Mouse (Mus musculus) liver, embryonic 12.5 days (tissue): ENCODE measurements around the gene Madcam1. TPM values are rescaled to one million over a fixed set of nuclear protein-coding genes. Genes with fewer than 3 reads are reported as not detected.

ENCODE experiments used
- ATAC-seq: fragments of 200-750 bp; cut with Nextera tagmentation; 2 replicates; pipeline ENCODE4 v1.8.0; 2017; ENCODE audit warnings: moderate number of reproducible peaks, mild to moderate bottlenecking, moderate library complexity
- H3K27ac ChIP-seq: fragments of 300-500 bp; sonication (generic); 2 replicates; pipeline ENCODE4 v1.5.1; 2016; ENCODE audit warnings: mild to moderate bottlenecking
- H3K27me3 ChIP-seq: fragments of 300-500 bp; sonication (generic); replicated peaks from 2 replicates; pipeline ENCODE4 v1.6.1; 2016; ENCODE audit warnings: mild to moderate bottlenecking, moderate library complexity
- H3K36me3 ChIP-seq: fragments of 300-500 bp; sonication (generic); 2 replicates; pipeline ENCODE4 v1.6.1; 2016; ENCODE audit warnings: mild to moderate bottlenecking, moderate library complexity
- H3K4me1 ChIP-seq: fragments of 300-500 bp; sonication (generic); 2 replicates; pipeline ENCODE4 v1.6.1; 2016
- H3K4me2 ChIP-seq: fragments of 300-500 bp; sonication (generic); 2 replicates; pipeline ENCODE4 v1.6.1; 2016; ENCODE audit warnings: mild to moderate bottlenecking, moderate library complexity
- H3K4me3 ChIP-seq: fragments of 300-500 bp; sonication (generic); 2 replicates; pipeline ENCODE4 v1.5.1; 2016; ENCODE audit warnings: mild to moderate bottlenecking, moderate library complexity
- H3K9ac ChIP-seq: fragments of 300-500 bp; sonication (generic); 2 replicates; pipeline ENCODE4 v1.6.1; 2016; ENCODE audit warnings: mild to moderate bottlenecking, moderate library complexity
- H3K9me3 ChIP-seq: fragments of 300-500 bp; sonication (generic); replicated peaks from 2 replicates; pipeline ENCODE4 v1.6.1; 2016; ENCODE audit warnings: mild to moderate bottlenecking, moderate library complexity
- WGBS: fragments of 180-500 bp; shearing (Covaris S2); methylation state at CpG from one replicate; pipeline ENCODE4 v1.1.7; 2016; ENCODE audit not compliant: insufficient replicate concordance; 5-methylcytosine and 5-hydroxymethylcytosine counted together
- polyA plus RNA-seq: library from polyadenylated mRNA; unstranded; fragments of >200 nt; fragmentation: Nextera tagmentation; extraction: Ambion mirVana; gene quantifications from 2 replicates; pipeline ENCODE4 v1.2.1, GENCODE M21; 2016

The Madcam1 gene
- 0.32 and 0.54 TPM in 2 replicates for polyA plus RNA-seq

DNA sequence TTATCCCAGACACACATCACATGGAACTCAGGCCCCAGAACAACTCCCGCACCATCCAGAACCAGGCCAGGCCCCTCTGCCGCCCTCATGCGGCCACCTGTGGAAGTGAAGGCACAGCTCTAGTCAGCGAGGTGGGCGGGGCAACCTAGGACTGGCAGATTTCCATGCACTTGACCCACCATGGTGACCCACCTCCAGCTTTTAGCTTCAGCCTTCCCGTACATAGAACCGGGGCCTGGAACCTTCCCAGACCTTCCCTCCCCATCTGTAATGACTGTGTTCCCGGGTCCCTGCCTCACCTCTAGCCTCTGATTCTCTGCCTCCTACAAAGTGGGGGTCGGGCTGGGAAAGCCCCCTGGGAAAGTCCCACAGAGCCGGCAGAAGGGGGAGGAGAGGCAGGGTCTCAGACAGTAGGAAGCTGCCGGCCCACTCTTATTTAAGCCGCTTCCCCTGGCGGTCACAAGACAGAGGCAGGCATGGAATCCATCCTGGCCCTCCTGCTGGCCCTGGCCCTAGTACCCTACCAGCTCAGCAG lies at the start of gene Madcam1:
TSS of gene Madcam1 (plus strand) at position 429 of the 535 bp plus-strand sequence.
- ATAC-seq, result peak; percentile 28

DNA sequence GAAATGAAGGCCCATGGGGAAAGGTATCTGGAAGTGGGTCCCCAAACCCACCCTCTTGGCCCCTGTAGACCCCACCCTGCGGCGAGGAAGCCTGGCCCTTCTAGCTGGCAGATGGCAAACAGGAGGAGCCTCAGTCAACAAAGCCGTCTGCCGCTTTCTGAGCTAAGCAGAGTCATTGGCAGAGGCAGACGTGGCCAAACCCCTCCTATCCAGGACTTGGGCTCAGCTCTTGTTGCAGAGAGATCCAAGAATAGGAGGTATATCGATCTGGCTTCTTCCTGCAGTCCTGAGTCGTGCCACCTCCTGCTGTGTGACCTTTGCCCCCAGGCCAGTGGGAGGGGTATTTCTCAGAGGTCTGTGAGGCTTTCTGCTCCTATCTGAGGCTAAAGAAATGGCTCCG lies 48.5 kb upstream of the Madcam1 start:
- no peak overlapping the region for H3K4me2 ChIP-seq
- H3K27ac ChIP-seq, result no peak overlapping the region
- H3K27me3 ChIP-seq, result peaks cover 45% of the 10 kb centered on the region
- H3K36me3 ChIP-seq, result no peaks in the 10 kb centered on the region
- peaks cover 20% of the 10 kb centered on the region for H3K4me1 ChIP-seq
- H3K9me3 ChIP-seq, result no peaks in the 10 kb centered on the region
- WGBS, result 20% methylated on average over 8 of the region's 8 CpGs
- H3K4me3 ChIP-seq, result no peak overlapping the region
- ATAC-seq, result no peak
- no peak overlapping the region for H3K9ac ChIP-seq

More for the DNA sequence above, at the start of gene Madcam1:
- H3K4me3 ChIP-seq, result no peak within 1 kb of the TSS
- H3K36me3 ChIP-seq, result no peaks in the 10 kb centered on the region
- H3K9me3 ChIP-seq, result no peaks in the 10 kb centered on the region
- 0 out of 2 replicates have a peak, but pooled peaks cover 8% of the 10 kb centered on the region for H3K27me3 ChIP-seq
- no peak within 1 kb of the TSS for H3K4me2 ChIP-seq
- no peak within 1 kb of the TSS for H3K27ac ChIP-seq
- peaks cover 18% of the 10 kb centered on the region for H3K4me1 ChIP-seq
- WGBS, result 18% methylated on average over 13 of the region's 13 CpGs
- H3K9ac ChIP-seq, result no peak within 1 kb of the TSS

DNA sequence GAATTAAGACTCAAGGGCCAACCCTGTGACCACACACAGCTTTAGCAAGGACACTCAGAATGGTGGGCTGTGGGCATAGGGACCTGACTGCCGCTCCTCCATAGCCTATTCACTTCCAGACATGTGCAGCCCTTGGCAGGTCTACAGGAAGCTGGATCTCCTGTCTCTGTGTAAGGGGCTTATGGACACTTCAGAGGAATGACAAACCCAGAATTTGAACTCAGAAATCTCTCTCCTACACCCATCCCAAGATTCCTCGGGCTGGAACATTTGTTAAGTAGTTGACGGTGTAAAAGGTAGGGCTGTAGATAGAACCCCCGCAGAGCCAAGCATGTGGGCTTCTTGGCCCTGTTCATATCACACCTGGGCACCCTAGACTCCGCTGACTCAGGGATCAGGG lies 48.0 kb upstream of the Madcam1 start:
- H3K4me1 ChIP-seq, result peaks cover 20% of the 10 kb centered on the region
- H3K9me3 ChIP-seq, result no peaks in the 10 kb centered on the region
- no peaks in the 10 kb centered on the region for H3K36me3 ChIP-seq
- H3K9ac ChIP-seq, result no peak overlapping the region
- no peak overlapping the region for H3K4me2 ChIP-seq
- no peak overlapping the region for H3K4me3 ChIP-seq
- WGBS, result 71% methylated on average over 5 of the region's 5 CpGs
- no peak for ATAC-seq
- H3K27me3 ChIP-seq, result peaks cover 40% of the 10 kb centered on the region
- H3K27ac ChIP-seq, result no peak overlapping the region

DNA sequence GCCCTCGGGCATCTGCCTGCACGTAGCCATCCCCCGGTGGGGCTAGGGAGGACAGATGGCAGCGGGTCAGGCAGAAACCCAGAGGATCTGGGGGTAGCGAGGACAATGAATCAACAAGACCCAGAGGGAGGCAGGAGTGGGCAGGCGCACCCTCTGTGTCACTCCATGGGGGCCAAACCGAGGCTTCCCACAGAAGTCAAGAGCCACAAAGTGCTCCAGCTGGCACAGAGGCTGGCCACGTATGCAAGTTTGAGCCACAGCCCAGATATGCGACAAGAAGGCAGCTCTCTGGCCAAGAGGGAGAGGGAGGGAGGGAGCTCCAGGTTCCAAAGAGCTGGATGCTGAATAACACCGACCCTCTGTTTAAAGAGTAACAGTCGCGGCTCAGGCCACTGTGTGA lies 40.4 kb upstream of the Madcam1 start:
- no peaks in the 10 kb centered on the region for H3K9me3 ChIP-seq
- no peak overlapping the region for H3K4me2 ChIP-seq
- H3K9ac ChIP-seq, result no peak overlapping the region
- H3K27me3 ChIP-seq, result peaks cover 11% of the 10 kb centered on the region; the same call in 1 of the 2 replicates
- no peak overlapping the region for H3K4me3 ChIP-seq
- no peak for ATAC-seq
- H3K4me1 ChIP-seq, result no peaks in the 10 kb centered on the region
- WGBS, result 61% methylated on average over 12 of the region's 12 CpGs
- no peaks in the 10 kb centered on the region for H3K36me3 ChIP-seq
- no peak overlapping the region for H3K27ac ChIP-seq

DNA sequence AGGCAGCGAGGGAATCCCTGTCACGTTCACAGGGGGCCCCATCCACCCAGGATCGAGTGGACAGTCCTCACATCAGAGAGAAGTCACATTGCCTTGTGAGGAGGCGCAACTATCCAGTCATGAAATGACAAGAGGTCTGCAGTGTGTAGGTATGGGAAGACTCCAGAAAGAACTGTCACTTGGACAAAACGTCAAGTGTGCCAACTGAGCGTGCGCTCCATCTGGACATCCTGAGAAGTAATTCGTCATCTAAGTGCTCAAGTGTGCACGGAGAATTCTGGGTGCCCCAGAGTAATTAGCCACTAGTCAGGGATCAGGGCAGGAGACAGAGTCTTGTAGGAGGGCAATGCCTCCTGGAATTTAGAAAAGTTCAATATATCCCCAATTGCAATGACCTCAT lies 39.0 kb upstream of the Madcam1 start:
- 66% methylated on average over 9 of the region's 9 CpGs for WGBS
- no peaks in the 10 kb centered on the region for H3K36me3 ChIP-seq

DNA sequence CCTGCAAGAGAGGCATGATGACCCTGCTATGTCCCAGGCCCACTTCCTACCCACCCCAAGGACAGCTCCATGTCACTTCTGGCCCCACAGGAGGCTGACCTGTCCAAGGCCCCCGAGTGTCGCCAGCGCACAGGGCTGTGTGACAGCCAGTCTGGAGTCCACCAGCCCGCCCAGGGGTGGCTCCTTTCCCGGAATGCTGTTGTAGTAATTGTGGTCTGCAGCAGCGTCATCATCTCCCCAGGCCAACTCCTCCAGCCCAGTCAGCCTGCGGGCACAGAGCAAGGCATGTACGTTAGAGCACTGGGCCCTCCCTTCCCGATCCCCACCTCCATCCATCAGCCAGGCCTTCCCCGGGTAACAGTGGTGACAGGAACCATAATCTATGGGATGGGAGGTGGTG lies 38.2 kb upstream of the Madcam1 start:
- H3K27me3 ChIP-seq, result peaks cover 11% of the 10 kb centered on the region; the same call in 1 of the 2 replicates
- H3K4me2 ChIP-seq, result no peak overlapping the region
- no peak for ATAC-seq
- WGBS, result 66% methylated on average over 10 of the region's 10 CpGs
- no peaks in the 10 kb centered on the region for H3K36me3 ChIP-seq
- no peak overlapping the region for H3K27ac ChIP-seq
- H3K9me3 ChIP-seq, result no peaks in the 10 kb centered on the region
- no peak overlapping the region for H3K9ac ChIP-seq
- H3K4me3 ChIP-seq, result no peak overlapping the region
- H3K4me1 ChIP-seq, result no peaks in the 10 kb centered on the region

More for the DNA sequence above, 39.0 kb upstream of the Madcam1 start:
- Histone ChIP-seq H3K4me3 (no peak overlapping the region), H3K4me1 (no peaks in the 10 kb centered on the region), H3K9ac (no peak overlapping the region), H3K4me2 (no peak overlapping the region), H3K27ac (no peak overlapping the region), H3K9me3 (no peaks in the 10 kb centered on the region), H3K27me3 (peaks cover 11% of the 10 kb centered on the region; the same call in 1 of the 2 replicates)
- ATAC-seq, result no peak

DNA sequence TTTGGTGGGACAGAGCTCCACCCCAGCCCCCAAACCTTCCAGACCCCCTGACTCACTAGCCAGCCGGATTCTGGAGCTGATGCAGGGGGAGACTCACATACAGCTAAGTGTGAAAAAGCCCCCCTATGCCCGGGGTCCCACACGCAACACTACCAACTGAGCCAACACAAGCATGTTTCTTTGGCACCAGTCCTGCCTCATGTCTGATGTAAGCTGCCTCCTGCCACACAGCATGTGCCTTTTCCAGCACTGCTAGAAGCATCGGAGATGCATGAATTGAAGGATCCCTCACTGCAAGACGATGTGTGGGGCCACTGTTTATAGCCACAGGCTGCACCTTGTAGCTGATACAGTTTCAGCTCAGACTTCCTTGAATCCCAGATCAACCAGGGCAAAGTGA lies 36.0 kb upstream of the Madcam1 start:
- Histone ChIP-seq H3K9ac (no peak overlapping the region), H3K4me1 (no peaks in the 10 kb centered on the region), H3K27ac (no peak overlapping the region), H3K36me3 (no peaks in the 10 kb centered on the region), H3K4me3 (no peak overlapping the region), H3K9me3 (no peaks in the 10 kb centered on the region), H3K27me3 (peaks cover 8% of the 10 kb centered on the region), H3K4me2 (no peak overlapping the region)
- ATAC-seq, result no peak
- WGBS, result 69% methylated on average over 5 of the region's 5 CpGs

DNA sequence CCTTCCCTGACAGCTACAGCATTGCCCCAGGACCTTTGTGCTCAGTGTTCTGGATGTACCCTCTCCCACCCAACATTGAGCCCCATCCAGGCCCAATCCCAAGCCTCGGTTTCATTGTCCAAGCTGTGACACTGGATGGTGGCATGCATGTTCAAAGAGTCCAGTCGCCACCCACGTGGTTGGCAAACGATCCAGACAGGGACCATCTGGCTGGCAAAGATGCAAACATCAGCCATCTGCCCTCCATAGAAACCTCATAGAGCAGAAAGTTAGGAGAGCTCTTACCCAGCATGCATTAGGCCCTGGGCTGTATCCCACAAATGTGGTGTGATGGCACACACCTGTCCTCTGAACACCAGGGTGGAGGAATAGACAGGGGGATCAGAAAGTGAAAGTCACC lies 32.9 kb upstream of the Madcam1 start:
- no peak for ATAC-seq
- Histone ChIP-seq H3K36me3 (no peaks in the 10 kb centered on the region), H3K27me3 (peaks cover 22% of the 10 kb centered on the region)

DNA sequence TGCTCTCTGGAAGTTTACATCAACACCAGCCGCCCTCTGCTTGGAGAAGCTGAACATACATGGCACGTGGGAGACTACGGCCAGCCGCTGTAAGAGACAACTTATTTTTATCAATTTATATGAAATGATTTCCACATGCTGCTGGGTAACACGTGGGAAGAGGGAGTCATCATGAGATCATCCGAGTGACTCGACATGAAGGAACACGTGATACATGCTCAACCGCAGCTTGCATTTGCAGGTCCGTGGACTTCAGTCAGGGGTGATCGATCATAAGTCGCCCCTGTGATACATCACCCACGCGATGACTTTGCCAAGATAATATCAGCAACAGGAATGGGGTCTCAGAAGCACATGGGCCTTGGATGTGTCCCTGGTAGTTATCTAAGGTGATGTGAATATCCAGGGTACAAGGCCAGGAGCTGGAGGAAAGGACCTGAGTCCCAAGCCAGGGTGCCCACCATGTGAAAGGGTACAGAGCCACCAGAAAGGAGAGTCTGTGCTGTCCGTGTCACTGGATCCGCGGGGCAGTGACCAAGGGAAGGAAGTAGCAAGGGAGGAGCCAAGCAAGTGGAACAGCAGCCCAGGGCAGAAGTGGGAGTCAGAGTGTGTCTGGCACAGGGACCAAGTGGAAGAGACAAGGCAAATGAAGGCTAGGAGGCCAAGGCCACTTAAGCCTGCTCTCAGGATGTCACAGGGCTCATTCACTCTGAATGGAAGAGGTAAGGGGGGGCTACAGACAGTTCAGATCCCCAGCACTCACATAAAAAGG lies 31.2 kb upstream of the Madcam1 start:
- 62% methylated on average over 17 of the region's 17 CpGs for WGBS
- Histone ChIP-seq H3K27ac (no peak overlapping the region), H3K27me3 (peaks cover 40% of the 10 kb centered on the region), H3K9me3 (no peaks in the 10 kb centered on the region), H3K9ac (no peak overlapping the region), H3K36me3 (no peaks in the 10 kb centered on the region), H3K4me3 (no peak overlapping the region), H3K4me2 (no peak overlapping the region), H3K4me1 (no peaks in the 10 kb centered on the region)
- ATAC-seq, result no peak

More for the DNA sequence above, 32.9 kb upstream of the Madcam1 start:
- WGBS, result 71% methylated on average over 4 of the region's 4 CpGs
- Histone ChIP-seq H3K4me1 (no peaks in the 10 kb centered on the region), H3K27ac (no peak overlapping the region), H3K4me3 (no peak overlapping the region), H3K9ac (no peak overlapping the region), H3K9me3 (no peaks in the 10 kb centered on the region), H3K4me2 (no peak overlapping the region)

DNA sequence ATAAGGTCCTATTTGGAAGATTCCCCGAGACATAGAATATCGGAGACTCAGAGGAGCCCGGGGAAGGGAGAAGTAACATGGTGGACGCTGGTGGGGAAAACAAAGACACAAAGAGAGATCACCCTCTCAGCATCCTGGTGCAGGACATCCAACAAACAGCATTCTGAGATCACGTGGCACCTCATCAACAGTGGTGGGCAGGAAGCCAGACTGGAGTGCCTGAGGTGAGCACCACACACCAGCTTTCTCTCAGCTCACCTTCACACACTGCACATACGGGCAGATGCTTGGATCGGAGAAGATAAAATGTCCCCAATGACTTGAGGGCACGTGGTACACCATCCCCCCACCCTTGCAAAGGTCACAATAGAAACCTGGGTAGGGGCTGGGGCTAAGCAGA lies 28.1 kb upstream of the Madcam1 start:
- Histone ChIP-seq H3K4me3 (no peak overlapping the region), H3K9me3 (no peaks in the 10 kb centered on the region), H3K36me3 (no peaks in the 10 kb centered on the region), H3K27me3 (peaks cover 64% of the 10 kb centered on the region), H3K27ac (no peak overlapping the region), H3K4me2 (no peak overlapping the region), H3K9ac (no peak overlapping the region), H3K4me1 (no peaks in the 10 kb centered on the region)
- ATAC-seq, result no peak
- WGBS, result 70% methylated on average over 8 of the region's 8 CpGs

DNA sequence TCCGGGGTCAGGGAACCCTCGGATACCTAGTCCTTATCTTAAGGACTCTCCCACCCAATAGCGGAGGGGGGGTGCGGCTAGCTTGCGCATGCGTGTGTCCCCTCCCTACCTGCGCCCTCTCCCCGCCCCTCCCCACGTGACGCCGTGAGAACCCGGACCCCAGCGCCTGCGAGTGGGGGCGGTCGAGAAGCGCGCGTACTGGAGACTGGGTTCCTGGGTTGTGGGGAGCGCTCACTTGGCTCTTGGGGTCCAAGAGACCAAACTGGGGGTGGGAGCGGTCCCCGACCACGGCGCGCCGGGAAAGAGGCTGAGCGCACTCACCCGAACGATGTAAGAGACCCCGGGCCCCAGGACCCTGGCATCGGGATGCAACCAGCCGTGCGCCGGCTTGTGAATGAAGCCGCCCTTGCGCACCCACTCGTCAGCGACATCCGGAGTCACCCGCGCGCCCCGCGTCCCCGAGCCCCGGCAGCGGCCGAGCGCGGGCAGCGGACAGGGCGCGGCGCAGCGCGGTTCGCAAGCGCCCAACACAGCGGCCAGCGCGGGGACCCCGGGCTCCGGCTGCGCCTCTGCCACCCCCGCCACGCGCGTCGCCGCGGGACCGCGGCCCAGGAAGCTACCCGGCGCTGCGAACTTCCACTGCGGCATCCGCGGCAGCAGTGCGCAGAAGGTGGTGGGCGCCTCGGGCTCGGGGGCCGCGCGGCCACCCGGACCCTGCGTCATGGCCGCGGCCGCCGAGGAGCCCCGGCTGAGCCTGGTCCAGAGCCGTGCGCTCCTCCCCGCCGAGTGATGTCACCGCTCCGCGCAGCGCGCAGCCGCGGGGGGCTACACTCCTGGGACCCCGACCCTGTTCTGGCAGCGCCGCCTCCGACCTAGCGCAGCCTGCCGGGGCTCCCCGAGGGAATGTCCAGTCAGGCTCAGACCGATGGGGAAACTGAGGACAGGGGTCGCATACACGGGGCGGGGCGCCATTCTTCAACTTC lies 26.9 kb upstream of the Madcam1 start, which contains the start of gene Shc2:
TSS of gene Shc2 (minus strand) at position 791 of the 983 bp plus-strand sequence.
- H3K27ac ChIP-seq, result no peak within 1 kb of the TSS
- no peaks in the 10 kb centered on the region for H3K9me3 ChIP-seq
- no peaks in the 10 kb centered on the region for H3K4me1 ChIP-seq
- H3K4me2 ChIP-seq, result peak within 1 kb of the TSS; percentile 70
- peak within 1 kb of the TSS; percentile 50 for H3K4me3 ChIP-seq
- H3K9ac ChIP-seq, result no peak within 1 kb of the TSS; the same call in 1 of the 2 replicates
- no peak for ATAC-seq
- WGBS, result under 1% methylated on average over 115 of the region's 116 CpGs
- H3K36me3 ChIP-seq, result no peaks in the 10 kb centered on the region
- H3K27me3 ChIP-seq, result peaks cover 64% of the 10 kb centered on the region
